Mouse (Mus musculus) embryonic fibroblast, embryonic 13.5 days (primary cell): Measurements from ENCODE around the gene Pde11a.

Source experiments
- CTCF ChIP-seq: IDR thresholded peaks from 2 replicates; pipeline ENCODE4 v1.5.1; 2011; ENCODE audit warnings: mild to moderate bottlenecking, control low read depth, low read length, moderate library complexity, borderline replicate concordance; ENCODE audit not compliant: insufficient read depth
- POLR2A ChIP-seq: IDR thresholded peaks from 2 replicates; pipeline ENCODE4 v1.6.1; 2011; ENCODE audit warnings: low read depth, mild to moderate bottlenecking, control low read depth, low read length, moderate library complexity

DNA sequence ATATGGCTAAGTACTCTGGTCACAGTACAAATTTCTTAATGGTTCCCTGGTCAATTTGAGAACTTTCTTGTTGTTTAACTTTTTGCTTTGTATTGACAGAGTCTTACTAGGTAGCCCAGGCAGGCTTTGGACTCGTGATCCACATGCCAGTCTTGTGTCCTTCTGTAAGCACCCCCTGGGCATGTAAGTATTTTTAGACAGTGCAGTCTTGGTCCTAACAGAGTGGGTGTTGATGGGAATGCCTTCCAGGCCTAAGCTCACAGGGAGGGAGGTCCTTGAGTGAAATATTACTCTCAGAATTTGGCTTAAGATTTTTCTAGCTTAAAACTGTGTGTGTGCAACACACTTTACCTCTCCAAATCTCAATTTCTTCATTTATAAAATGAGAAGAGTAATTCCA is 153.4 kb downstream of the Pde11a start:
- TF ChIP-seq POLR2A (no peak), CTCF (no peak)
